Mouse (Mus musculus) MEL (cell line): ENCODE results near the gene Psmc3. TPM values are rescaled to one million over a fixed set of nuclear protein-coding genes. Genes with fewer than 3 reads are reported as not detected.

Experiments
- DNase-seq: peaks from one replicate; pipeline ENCODE4 v3.0.0; 2011; ENCODE audit warnings: low read depth, low spot score
- H3K27ac ChIP-seq: 2 replicates; pipeline ENCODE4 v1.5.1; 2012; ENCODE audit warnings: low read depth, mild to moderate bottlenecking, control low read depth, low read length, moderate library complexity; ENCODE audit not compliant: control insufficient read depth
- H3K27me3 ChIP-seq, 2 experiments: fragments of 150-350 bp in 1 of 2; sonication (generic) in 1 of 2; 2 replicates each; pipeline ENCODE4 v1.6.1; 2012; ENCODE audit warnings: low read length in 2 of 2, mild to moderate bottlenecking in 2 of 2, improper control_type of control experiment in 1 of 2, moderate library complexity in 1 of 2; ENCODE audit not compliant: insufficient read depth in 2 of 2, control insufficient read depth in 1 of 2
- H3K36me3 ChIP-seq, 2 experiments: 2 replicates each; pipeline ENCODE4 v1.6.1; 2012 to 2014; ENCODE audit warnings: low read length in 2 of 2, improper control_type of control experiment in 1 of 2, inconsistent platforms in 1 of 2, mild to moderate bottlenecking in 1 of 2; ENCODE audit not compliant: insufficient read depth in 2 of 2, control insufficient read depth in 1 of 2
- H3K4me1 ChIP-seq, 2 experiments: fragments of 150-350 bp in 1 of 2; sonication (generic) in 1 of 2; 2 replicates each; pipeline ENCODE4 v1.6.1; 2012; ENCODE audit warnings: low read length in 2 of 2, improper control_type of control experiment in 1 of 2, mild to moderate bottlenecking in 1 of 2; ENCODE audit not compliant: insufficient read depth in 2 of 2, control insufficient read depth in 1 of 2
- H3K4me3 ChIP-seq, 2 experiments: fragments of 150-350 bp in 1 of 2; sonication (generic) in 1 of 2; 2 replicates each; pipeline ENCODE4 v1.5.1; 2012; ENCODE audit warnings: low read depth in 2 of 2, low read length in 2 of 2, mild to moderate bottlenecking in 2 of 2, moderate library complexity in 2 of 2, control low read depth in 1 of 2, improper control_type of control experiment in 1 of 2; ENCODE audit not compliant: control insufficient read depth in 1 of 2, insufficient read depth in 1 of 2
- H3K79me2 ChIP-seq: 2 replicates; pipeline ENCODE4 v1.6.1; 2012; ENCODE audit warnings: mild to moderate bottlenecking, low read length, moderate library complexity; ENCODE audit not compliant: control insufficient read depth, poor library complexity, insufficient read depth
- H3K9ac ChIP-seq: 2 replicates; pipeline ENCODE4 v1.6.1; 2012; ENCODE audit warnings: low read depth, mild to moderate bottlenecking, control low read depth, low read length, moderate library complexity; ENCODE audit not compliant: control insufficient read depth, poor library complexity, severe bottlenecking
- H3K9me3 ChIP-seq: fragments of 150-350 bp; sonication (generic); replicated peaks from 2 replicates; pipeline ENCODE4 v1.6.1; 2012; ENCODE audit warnings: mild to moderate bottlenecking, low read length, improper control_type of control experiment, moderate library complexity; ENCODE audit not compliant: insufficient read depth
- CHD1 ChIP-seq: IDR thresholded peaks from 2 replicates; pipeline ENCODE4 v1.6.1; 2012; ENCODE audit warnings: low read depth, mild to moderate bottlenecking, inconsistent platforms, low read length, improper control_type of control experiment
- E2F4 ChIP-seq: IDR thresholded peaks from 2 replicates; pipeline ENCODE4 v1.6.1; 2011; ENCODE audit warnings: low read depth, low read length, improper control_type of control experiment, borderline replicate concordance
- EP300 ChIP-seq, 2 experiments: IDR thresholded peaks; 2 replicates each; pipeline ENCODE4 v1.6.1; 2011; ENCODE audit warnings: improper control_type of control experiment in 2 of 2, low read length in 2 of 2, low read depth in 1 of 2, mild to moderate bottlenecking in 1 of 2
- ETS1 ChIP-seq: IDR thresholded peaks from 2 replicates; pipeline ENCODE4 v1.6.1; 2012; ENCODE audit warnings: low read depth, mild to moderate bottlenecking, inconsistent platforms, low read length, improper control_type of control experiment, moderate library complexity
- GABPA ChIP-seq: IDR thresholded peaks from 2 replicates; pipeline ENCODE4 v1.6.1; 2012; ENCODE audit warnings: low read depth, mild to moderate bottlenecking, inconsistent platforms, low read length, improper control_type of control experiment, moderate library complexity
- GATA1 ChIP-seq: IDR thresholded peaks from 2 replicates; pipeline ENCODE4 v1.6.1; 2011; ENCODE audit warnings: low read depth, low read length, improper control_type of control experiment
- HCFC1 ChIP-seq: IDR thresholded peaks from 2 replicates; pipeline ENCODE4 v1.6.1; 2012; ENCODE audit warnings: low read depth, mild to moderate bottlenecking, inconsistent platforms, low read length, improper control_type of control experiment, moderate library complexity
- JUND ChIP-seq: IDR thresholded peaks from 2 replicates; pipeline ENCODE4 v1.6.1; 2011; ENCODE audit warnings: low read depth, mild to moderate bottlenecking, improper control_type of control experiment, low read length
- KAT2A ChIP-seq: conservative IDR thresholded peaks from 2 replicates; pipeline ENCODE4 v1.6.1; 2012; ENCODE audit warnings: low read depth, low read length, improper control_type of control experiment, inconsistent platforms
- MAFK ChIP-seq: IDR thresholded peaks from 2 replicates; pipeline ENCODE4 v1.6.1; 2011; ENCODE audit warnings: low read depth, mild to moderate bottlenecking, low read length, improper control_type of control experiment, borderline replicate concordance
- MAX ChIP-seq: IDR thresholded peaks from 2 replicates; pipeline ENCODE4 v1.6.1; 2011; ENCODE audit warnings: low read length, improper control_type of control experiment
- MEF2A ChIP-seq: IDR thresholded peaks from 2 replicates; pipeline ENCODE4 v1.6.1; 2014; ENCODE audit warnings: low read depth, mild to moderate bottlenecking, inconsistent platforms, low read length, improper control_type of control experiment; ENCODE audit not compliant: poor library complexity, insufficient replicate concordance, severe bottlenecking; ENCODE audit errors: extremely low read depth
- MXI1 ChIP-seq: IDR thresholded peaks from 2 replicates; pipeline ENCODE4 v1.6.1; 2011; ENCODE audit warnings: mild to moderate bottlenecking, low read depth, low read length, improper control_type of control experiment
- MYB ChIP-seq: IDR thresholded peaks from 2 replicates; pipeline ENCODE4 v1.6.1; 2011; ENCODE audit warnings: mild to moderate bottlenecking, low read depth, low read length, improper control_type of control experiment
- MYC ChIP-seq: IDR thresholded peaks from 2 replicates; pipeline ENCODE4 v1.6.1; 2011; ENCODE audit warnings: low read depth, mild to moderate bottlenecking, low read length, improper control_type of control experiment, moderate library complexity
- NRF1 ChIP-seq: IDR thresholded peaks from 2 replicates; pipeline ENCODE4 v1.6.1; 2014; ENCODE audit warnings: low read depth, mild to moderate bottlenecking, inconsistent platforms, low read length, improper control_type of control experiment, moderate library complexity; ENCODE audit not compliant: poor library complexity, insufficient read depth, severe bottlenecking
- POLR2A ChIP-seq, 2 experiments: IDR thresholded peaks; 2 replicates each; pipeline ENCODE4 v1.6.1; 2011 to 2012; ENCODE audit warnings: low read length in 2 of 2, mild to moderate bottlenecking in 2 of 2, control low read depth in 1 of 2, improper control_type of control experiment in 1 of 2, low read depth in 1 of 2, moderate library complexity in 1 of 2; ENCODE audit not compliant: control insufficient read depth in 1 of 2, insufficient read depth in 1 of 2, poor library complexity in 1 of 2
- POLR2AphosphoS2 ChIP-seq: IDR thresholded peaks from 2 replicates; pipeline ENCODE4 v1.6.1; 2011; ENCODE audit warnings: low read length, improper control_type of control experiment
- POLR2AphosphoS5 ChIP-seq: IDR thresholded peaks from 2 replicates; pipeline ENCODE4 v1.6.1; 2012; ENCODE audit warnings: low read depth, borderline replicate concordance, mild to moderate bottlenecking, inconsistent platforms, low read length, moderate library complexity, mixed read lengths
- RAD21 ChIP-seq: IDR thresholded peaks from 2 replicates; pipeline ENCODE4 v1.6.1; 2011; ENCODE audit warnings: mild to moderate bottlenecking, low read depth, low read length, improper control_type of control experiment
- RCOR1 ChIP-seq: IDR thresholded peaks from 2 replicates; pipeline ENCODE4 v1.6.1; 2012; ENCODE audit warnings: low read depth, mild to moderate bottlenecking, inconsistent platforms, low read length, improper control_type of control experiment
- SIN3A ChIP-seq: IDR thresholded peaks from 2 replicates; pipeline ENCODE4 v1.6.1; 2012; ENCODE audit warnings: low read length, improper control_type of control experiment, inconsistent platforms
- SMC3 ChIP-seq: IDR thresholded peaks from 2 replicates; pipeline ENCODE4 v1.6.1; 2011; ENCODE audit warnings: low read depth, low read length, improper control_type of control experiment
- TAL1 ChIP-seq: IDR thresholded peaks from 2 replicates; pipeline ENCODE4 v1.6.1; 2012; ENCODE audit warnings: mild to moderate bottlenecking, inconsistent platforms, low read length, moderate library complexity, mixed read lengths
- TBP ChIP-seq: IDR thresholded peaks from 2 replicates; pipeline ENCODE4 v1.8.0; 2011; ENCODE audit warnings: low read depth, low read length, improper control_type of control experiment
- TCF12 ChIP-seq: IDR thresholded peaks from 2 replicates; pipeline ENCODE4 v1.6.1; 2014; ENCODE audit warnings: low read depth, mild to moderate bottlenecking, inconsistent platforms, low read length, improper control_type of control experiment, moderate library complexity
- UBTF ChIP-seq: IDR thresholded peaks from 2 replicates; pipeline ENCODE4 v1.6.1; 2012; ENCODE audit warnings: low read depth, mild to moderate bottlenecking, inconsistent platforms, low read length, improper control_type of control experiment, moderate library complexity, borderline replicate concordance; ENCODE audit not compliant: insufficient read depth
- USF1 ChIP-seq: IDR thresholded peaks from 2 replicates; pipeline ENCODE4 v1.6.1; 2014; ENCODE audit warnings: low read depth, mild to moderate bottlenecking, inconsistent platforms, low read length, improper control_type of control experiment, moderate library complexity
- ZKSCAN1 ChIP-seq: IDR thresholded peaks from 2 replicates; pipeline ENCODE4 v1.6.1; 2012; ENCODE audit warnings: low read depth, mild to moderate bottlenecking, inconsistent platforms, low read length, improper control_type of control experiment, moderate library complexity
- ZMIZ1 ChIP-seq: IDR thresholded peaks from 2 replicates; pipeline ENCODE4 v1.6.1; 2012; ENCODE audit warnings: low read depth, mild to moderate bottlenecking, inconsistent platforms, low read length, improper control_type of control experiment, moderate library complexity
- ZNF384 ChIP-seq: IDR thresholded peaks from 2 replicates; pipeline ENCODE4 v1.6.1; 2012; ENCODE audit warnings: low read depth, mild to moderate bottlenecking, inconsistent platforms, low read length, improper control_type of control experiment
- polyA plus RNA-seq, 2 experiments: library from polyadenylated mRNA; stranded (reverse) in 1 of 2; unstranded in 1 of 2; fragments of >175 nt in 1 of 2; fragments of >200 nt in 1 of 2; gene quantifications; 2 replicates each; pipeline versions ENCODE4 v1.2.1 to v1.2.4; 2012; ENCODE audit warnings: low replicate concordance in 2 of 2, low read depth in 1 of 2; ENCODE audit not compliant: insufficient read length in 2 of 2, insufficient read depth in 1 of 2, missing spikeins in 1 of 2
- total RNA-seq: library from RNA; depleted of rRNA; stranded (reverse); fragments of 300-350 nt; gene quantifications from 2 replicates; pipeline ENCODE4 v1.2.3, GENCODE M21; 2012

The Psmc3 gene
- total and polyA plus RNA-seq, 3 experiments: 259 to 1,459 (median 428) TPM

DNA sequence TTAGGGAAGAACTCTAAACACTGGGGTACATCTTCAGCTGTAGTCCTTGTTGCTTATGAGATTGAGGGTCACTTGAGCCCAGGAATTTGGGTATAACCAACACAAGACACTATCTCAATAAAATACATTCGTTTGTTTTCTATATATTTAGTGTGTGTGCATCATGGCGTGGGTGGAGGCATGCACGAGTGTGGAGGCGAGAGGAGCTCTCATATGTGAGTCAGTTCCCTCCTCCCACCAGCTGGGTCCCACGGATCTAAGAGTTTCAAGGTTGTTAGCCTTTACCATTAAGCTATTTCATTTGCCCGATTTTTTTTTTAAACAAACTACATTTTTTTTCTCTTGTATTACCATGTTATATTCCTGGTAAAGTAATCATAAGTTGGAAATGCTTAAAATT is 37.0 kb downstream of the Psmc3 start:
- TF ChIP-seq ETS1 (no peak), EP300 (IDR thresholded peaks at IDR 0.05; ENCODE audit: low read depth in 1 of 2, low read length in 2 of 2) (0 out of 4 replicates have a peak, but pooled peaks of 1 of the 2 experiments have one; percentile 2)
- Histone ChIP-seq H3K4me3 (no peak overlapping the region), H3K36me3 (peaks cover 0 to 38% of the 10 kb centered on the region in 2 experiments; a peak in 2 of 4 replicates), H3K9ac (no peak overlapping the region; the same call in 1 of the 2 replicates), H3K27ac (peak overlapping the region; percentile 99), H3K27me3 (no peaks in the 10 kb centered on the region), H3K9me3 (no peaks in the 10 kb centered on the region), H3K4me1 (peaks cover 2 to 48% of the 10 kb centered on the region in 2 experiments; a peak in 3 of 4 replicates), H3K79me2 (peaks cover 1% of the 10 kb centered on the region; the same call in 1 of the 2 replicates)
- no peak for DNase-seq

DNA sequence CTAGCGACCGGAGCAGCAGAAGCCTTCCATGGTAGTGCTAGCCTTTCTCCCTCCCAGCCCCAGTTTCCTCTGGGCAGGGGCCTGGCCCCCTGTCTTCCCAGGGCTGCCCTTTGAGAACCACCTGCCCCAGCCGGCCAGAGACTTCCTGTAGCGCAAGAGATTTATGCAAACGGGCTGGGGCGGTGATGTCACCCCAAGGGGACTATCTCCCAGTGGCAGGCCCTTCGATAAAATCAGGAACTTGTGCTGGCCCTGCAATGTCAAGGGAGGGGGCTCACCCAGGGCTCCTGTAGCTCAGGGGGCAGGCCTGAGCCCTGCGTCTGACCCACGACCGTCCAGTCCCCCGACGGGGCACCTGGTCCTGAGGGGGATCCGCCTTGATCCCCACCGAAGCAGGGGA is 42.7 kb downstream of the Psmc3 start:
- Histone ChIP-seq H3K27ac (peak overlapping the region; percentile 85), H3K9ac (peak overlapping the region; percentile 91), H3K36me3 (peaks cover 6 to 17% of the 10 kb centered on the region in 2 experiments; a peak in 3 of 4 replicates), H3K4me3 (peak overlapping the region; percentile 69 to 83), H3K27me3 (no peaks in the 10 kb centered on the region), H3K79me2 (peaks cover 38% of the 10 kb centered on the region), H3K4me1 (peaks cover 11 to 27% of the 10 kb centered on the region in 2 experiments), H3K9me3 (no peaks in the 10 kb centered on the region)
- peak; percentile 84 for DNase-seq
- TF ChIP-seq GABPA (no peak), ETS1 (peak; percentile 92), TBP (0 out of 2 replicates have a peak, but pooled peaks have one; percentile 31), EP300 (IDR thresholded peaks at IDR 0.05; ENCODE audit: low read depth in 1 of 2, low read length in 2 of 2) (peak; percentile 58 to 80), E2F4 (no peak), TCF12 (peak; percentile 88), POLR2AphosphoS5 (no peak), ZNF384 (no peak), JUND (no peak), TAL1 (peak; percentile 82), KAT2A (no peak), GATA1 (peak; percentile 68), POLR2AphosphoS2 (no peak), MYB (no peak), MAX (no peak), ZKSCAN1 (no peak), RCOR1 (peak; percentile 47; the same call in 1 of the 2 replicates), MXI1 (no peak), SMC3 (no peak), UBTF (no peak), MAFK (no peak), MEF2A (no peak), USF1 (no peak), NRF1 (no peak), CHD1 (no peak), SIN3A (peak; percentile 59), HCFC1 (no peak), MYC (no peak), RAD21 (no peak), POLR2A (IDR thresholded peaks at IDR 0.05; ENCODE audit: control insufficient read depth in 1 of 2, insufficient read depth in 1 of 2, low read depth in 1 of 2, low read length in 2 of 2, poor library complexity in 1 of 2) (peak; percentile 27 to 70; a peak in 3 of 4 replicates), ZMIZ1 (peak; percentile 66; the same call in 1 of the 2 replicates)
